Mouse (Mus musculus): ENCODE measurements around the gene Slc52a3.

Slc52a3 gene

GRCm38 (mm10) chr2:152048003-152048980 lies 52.0 kb downstream of the Slc52a3 start:
- DNase-seq (ENCODE audit: low spot score in 2 of 2): no peak

- DNase-seq (ENCODE audit: low spot score in 2 of 2): no peak
These were observed 52.7 kb downstream of the Slc52a3 start for GRCm38 (mm10) chr2:152048981-152049441.

GRCm38 (mm10) chr2:152049611-152050270 lies 53.4 kb downstream of the Slc52a3 start:
- no peak for DNase-seq (ENCODE audit: low spot score in 2 of 2)

- DNase-seq (ENCODE audit: low spot score in 2 of 2): no peak
These were observed 54.0 kb downstream of the Slc52a3 start for GRCm38 (mm10) chr2:152050316-152050715.

DNA sequence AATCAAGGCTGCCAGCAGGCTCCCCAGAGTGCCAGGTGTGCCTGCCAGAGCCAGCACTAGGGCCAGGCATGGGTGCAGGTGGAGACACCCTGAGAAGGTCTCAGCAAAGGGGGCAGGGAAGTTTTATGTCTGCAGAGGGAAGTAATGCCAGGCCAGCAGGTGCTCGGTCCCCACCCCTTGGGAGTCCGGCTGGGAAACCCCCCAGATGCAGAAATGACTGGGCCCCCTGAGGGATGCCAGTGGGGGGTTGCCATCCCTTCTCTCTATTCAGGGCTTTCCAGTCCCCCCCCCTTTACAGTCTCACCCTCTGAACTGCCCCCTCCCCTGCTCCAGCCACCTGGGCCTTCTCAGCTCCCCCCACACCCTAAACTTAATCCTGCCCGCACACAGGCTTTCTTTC lies 55.7 kb downstream of the Slc52a3 start:
- DNase-seq (ENCODE audit: low spot score in 2 of 2): no peak

DNA sequence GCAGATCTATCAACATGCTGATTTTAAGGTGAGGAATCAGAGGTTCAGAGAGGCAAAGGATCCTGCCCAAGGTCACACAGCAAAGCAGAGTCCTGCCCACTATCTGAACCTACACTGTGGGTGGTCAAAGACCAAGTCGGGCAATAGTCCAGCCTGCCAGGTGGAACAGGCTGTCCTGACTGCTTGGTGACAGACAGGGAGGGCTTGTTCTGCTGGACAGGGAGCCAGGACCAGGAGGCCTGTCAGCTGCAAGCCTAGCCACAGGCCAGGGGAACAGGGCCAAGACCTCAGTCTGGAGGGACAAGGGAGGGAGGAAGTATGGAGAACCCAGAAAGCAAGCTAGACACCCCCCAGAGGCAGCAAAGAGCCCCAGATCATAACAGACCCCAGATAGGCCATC lies 59.1 kb downstream of the Slc52a3 start:
- DNase-seq (ENCODE audit: low spot score in 2 of 2): no peak

DNA sequence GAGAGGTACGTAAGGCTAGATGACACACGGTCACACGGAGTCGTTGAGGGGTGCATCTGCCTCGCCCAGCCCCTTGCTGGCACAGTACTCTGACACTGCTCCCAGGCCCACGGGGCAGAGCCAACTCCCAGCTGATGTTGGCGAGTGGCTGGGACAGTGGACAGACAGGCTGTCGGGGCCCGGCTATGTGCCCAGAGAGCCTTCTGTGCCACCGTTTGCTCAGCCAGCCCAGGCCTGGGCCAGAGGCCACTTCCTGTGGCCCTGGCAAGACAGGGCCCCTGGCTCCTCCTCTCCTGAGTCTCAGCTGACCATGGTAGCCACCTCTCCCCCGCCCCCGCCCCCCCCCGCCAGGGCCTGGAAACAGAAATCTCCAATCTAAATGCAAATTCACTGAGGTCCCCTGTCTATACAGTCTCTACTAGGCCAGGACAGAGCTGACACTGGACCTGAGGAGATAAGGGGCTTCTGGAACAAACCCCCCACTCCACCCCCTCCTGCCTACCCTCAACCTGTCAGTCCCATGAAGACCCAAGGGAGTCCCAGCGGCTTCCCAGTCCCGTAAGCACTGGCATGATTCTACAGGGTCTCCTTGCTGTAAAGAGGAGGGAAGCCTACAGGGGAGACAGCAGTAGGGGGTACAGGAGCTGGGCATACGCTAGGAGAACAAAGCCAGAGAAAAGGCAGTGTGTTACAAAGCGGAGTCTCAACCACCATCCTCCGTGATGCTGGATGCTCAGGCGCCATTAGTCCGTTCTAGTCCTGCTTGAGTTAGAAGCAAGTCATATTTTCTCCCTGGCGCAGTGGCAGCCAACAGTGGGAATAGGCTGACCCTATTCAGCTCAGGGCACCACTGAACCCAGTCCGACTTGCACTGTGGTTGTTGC lies 60.3 kb downstream of the Slc52a3 start:
- no peak for DNase-seq (ENCODE audit: low spot score in 2 of 2)

DNA sequence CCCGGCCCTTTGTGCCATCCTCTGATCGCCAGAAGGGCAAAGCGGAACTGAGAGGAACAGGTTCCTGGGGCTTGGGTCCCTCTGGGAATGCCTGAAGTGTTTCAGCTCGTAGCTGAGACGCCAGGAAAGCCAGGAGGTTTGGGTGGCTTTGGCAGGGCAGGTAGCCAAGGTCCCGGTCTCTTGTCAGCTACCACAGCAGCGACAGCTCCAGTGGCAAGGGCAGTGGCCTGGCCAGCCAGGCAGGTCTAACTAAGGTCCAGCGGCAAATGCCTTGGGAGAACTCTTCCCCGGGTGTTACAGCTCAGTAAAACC lies 60.9 kb downstream of the Slc52a3 start:
- DNase-seq (ENCODE audit: low spot score in 2 of 2): no peak
